ENCODE assay signal across 13 mouse cellular contexts in the genomic region with DNA sequence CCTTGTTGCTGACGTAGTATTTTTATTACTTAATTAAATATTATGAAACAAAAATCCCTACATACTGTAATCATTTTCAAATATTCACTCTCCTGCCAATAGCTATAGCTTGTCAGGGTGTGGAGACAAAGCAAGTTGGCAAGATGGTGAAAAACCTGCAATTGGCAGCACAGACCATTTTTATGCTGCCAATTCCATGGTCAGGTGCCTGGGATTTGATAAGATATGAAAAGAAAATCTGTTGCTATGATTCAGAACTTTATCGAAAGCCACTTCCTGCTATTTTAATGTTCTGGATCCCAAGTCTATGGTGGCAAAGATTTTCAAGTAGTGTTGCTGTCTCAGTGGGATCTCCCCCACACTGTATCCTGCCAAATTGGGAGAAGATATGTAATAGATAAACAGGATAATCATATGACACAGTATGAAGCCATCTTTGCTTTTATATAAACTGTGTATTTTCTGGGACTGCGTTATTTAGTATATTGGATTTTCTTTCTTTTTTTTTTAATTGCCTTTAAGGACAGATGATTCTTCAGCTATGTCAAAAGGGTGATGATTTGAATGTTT.
DNase-seq lines count a peak whose midpoint lies in the region; ATAC-seq lines count a peak whose summit lies in the region.
"Had no signal": no experiment of that assay in that cellular context is flagged by ENCODE, and none has a peak within 500 bp of the region (broad histone marks: within the 10 kb centered on the region; RNA-seq: fewer than 3 reads in every experiment).

No protein-coding gene starts in this region.

- peak; percentile 69; the same call in 1 of the 2 replicates for ATAC-seq in cerebellum, adult (ENCODE audit: insufficient number of reproducible peaks, low FRiP score, low TSS enrichment)
- ATAC-seq in frontal cortex, adult (ENCODE audit: low TSS enrichment) = peak; percentile 73
- ATAC-seq: Patski had no signal

- intact Hi-C loops in left cerebral cortex, postnatal 25 days (cut with DNase I) = no loop called here

- DNase-seq in cerebellum, adult 11 months = no peak
- no peak for DNase-seq in frontal cortex, postnatal 25 days (ENCODE audit: low spot score in 2 of 2)
- DNase-seq in left cerebral cortex, postnatal 25 days (ENCODE audit: low spot score in 2 of 2) = peak; percentile 10 to 54
- no peak for DNase-seq in left cerebral cortex, adult 18-20 months (ENCODE audit: low spot score in 2 of 2)
- peak; percentile 9 to 10 for DNase-seq in cerebellum, postnatal 36 days
- no peak for DNase-seq in kidney, adult 18-20 months
- DNase-seq: adrenal gland, adult 8-10 months; gastrocnemius, postnatal 10 days; kidney, postnatal 36 days; thymus, postnatal 25 days had no signal

Comparison
In these comparisons a context has a peak if more than half of its experiments do, and no peak if none do; other contexts are left out.
1. DNase-seq: peak in left cerebral cortex, postnatal 25 days (2 of 2) and cerebellum, postnatal 36 days (2 of 2); none in cerebellum, adult 11 months (single experiment), frontal cortex, postnatal 25 days (0 of 2), left cerebral cortex, adult 18-20 months (0 of 2) and kidney, adult 18-20 months (single experiment).